Mouse (Mus musculus) CH12.LX (cell line): ENCODE results near the gene Irx4. TPM values are rescaled to one million over a fixed set of nuclear protein-coding genes. Genes with fewer than 3 reads are reported as not detected.

Experiments
- DNase-seq: peaks from one replicate; pipeline ENCODE4 v3.0.0-alpha.2; 2013; ENCODE audit errors: extremely low read depth
- H3K27ac ChIP-seq: 2 replicates; pipeline ENCODE4 v1.5.1; 2012; ENCODE audit warnings: low read depth, mild to moderate bottlenecking, control low read depth, moderate library complexity; ENCODE audit not compliant: insufficient read depth
- H3K27me3 ChIP-seq: replicated peaks from 2 replicates; pipeline ENCODE3; 2012; ENCODE audit warnings: inconsistent platforms
- H3K36me3 ChIP-seq, 2 experiments: replicated peaks in 1 of 2; 2 replicates each; pipeline versions ENCODE3 to v1.6.1; 2012; ENCODE audit warnings: inconsistent platforms in 1 of 2, low read length in 1 of 2, mild to moderate bottlenecking in 1 of 2, mixed read lengths in 1 of 2, moderate library complexity in 1 of 2; ENCODE audit not compliant: control insufficient read depth in 1 of 2, insufficient read depth in 1 of 2
- H3K4me1 ChIP-seq, 2 experiments: 2 replicates each; pipeline ENCODE4 v1.6.1; 2012; ENCODE audit warnings: inconsistent platforms in 1 of 2, moderate library complexity in 1 of 2; ENCODE audit not compliant: insufficient read depth in 2 of 2, control insufficient read depth in 1 of 2
- H3K4me2 ChIP-seq: 2 replicates; pipeline ENCODE4 v1.6.1; 2012; ENCODE audit warnings: low read depth, mild to moderate bottlenecking, control low read depth; ENCODE audit not compliant: poor library complexity, insufficient read depth, severe bottlenecking
- H3K4me3 ChIP-seq, 3 experiments: fragments of 150-350 bp in 1 of 3; sonication (generic) in 1 of 3; replicated peaks in 1 of 3; 2 replicates each; pipeline versions ENCODE3 to v1.5.1; 2011 to 2012; ENCODE audit warnings: low read depth in 2 of 3, low read length in 2 of 3, mild to moderate bottlenecking in 2 of 3, moderate library complexity in 2 of 3, control low read depth in 1 of 3, improper control_type of control experiment in 1 of 3, inconsistent platforms in 1 of 3, mixed read lengths in 1 of 3; ENCODE audit not compliant: poor library complexity in 1 of 3
- H3K79me2 ChIP-seq: replicated peaks from 2 replicates; pipeline ENCODE4 v1.6.1; 2012; ENCODE audit warnings: mild to moderate bottlenecking, moderate library complexity; ENCODE audit not compliant: control insufficient read depth, poor library complexity, insufficient read depth, severe bottlenecking; ENCODE audit errors: extremely low read depth
- H3K9ac ChIP-seq: 2 replicates; pipeline ENCODE4 v1.6.1; 2012; ENCODE audit warnings: low read depth, mild to moderate bottlenecking, control low read depth, moderate library complexity; ENCODE audit not compliant: insufficient read depth
- H3K9me3 ChIP-seq: replicated peaks from 2 replicates; pipeline ENCODE3; 2012; ENCODE audit warnings: low read length, inconsistent platforms, mixed read lengths
- CHD2 ChIP-seq: IDR thresholded peaks from 2 replicates; pipeline ENCODE4 v1.6.1; 2011; ENCODE audit warnings: low read length, improper control_type of control experiment
- CTCF ChIP-seq, 2 experiments: IDR thresholded peaks in 1 of 2; conservative IDR thresholded peaks in 1 of 2; 2 replicates each; pipeline ENCODE4 v1.5.1; 2011 to 2012; ENCODE audit warnings: low read depth in 2 of 2, low read length in 2 of 2, improper control_type of control experiment in 1 of 2, inconsistent platforms in 1 of 2, mild to moderate bottlenecking in 1 of 2, moderate library complexity in 1 of 2
- E2F4 ChIP-seq: IDR thresholded peaks from 2 replicates; pipeline ENCODE4 v1.6.1; 2011; ENCODE audit warnings: low read depth, low read length, improper control_type of control experiment; ENCODE audit not compliant: insufficient replicate concordance
- ELF1 ChIP-seq: IDR thresholded peaks from 2 replicates; pipeline ENCODE4 v1.6.1; 2014; ENCODE audit warnings: low read depth, mild to moderate bottlenecking, inconsistent platforms, low read length, improper control_type of control experiment
- GABPA ChIP-seq: IDR thresholded peaks from 2 replicates; pipeline ENCODE4 v1.6.1; 2012; ENCODE audit warnings: low read depth, low read length, improper control_type of control experiment, inconsistent platforms; ENCODE audit not compliant: insufficient replicate concordance
- IRF4 ChIP-seq: IDR thresholded peaks from 2 replicates; pipeline ENCODE4 v1.6.1; 2014; ENCODE audit warnings: low read depth, mild to moderate bottlenecking, inconsistent platforms, low read length, improper control_type of control experiment
- JUN ChIP-seq: IDR thresholded peaks from 2 replicates; pipeline ENCODE4 v1.6.1; 2011; ENCODE audit warnings: low read depth, mild to moderate bottlenecking, low read length, improper control_type of control experiment, moderate library complexity; ENCODE audit not compliant: insufficient read depth
- JUND ChIP-seq: conservative IDR thresholded peaks from 2 replicates; pipeline ENCODE4 v1.6.1; 2011; ENCODE audit warnings: low read depth, low read length, improper control_type of control experiment
- KAT2A ChIP-seq: IDR thresholded peaks from 2 replicates; pipeline ENCODE4 v1.6.1; 2012; ENCODE audit warnings: low read length, improper control_type of control experiment, inconsistent platforms; ENCODE audit not compliant: insufficient replicate concordance
- MAX ChIP-seq: IDR thresholded peaks from 2 replicates; pipeline ENCODE4 v1.6.1; 2011; ENCODE audit warnings: low read length, improper control_type of control experiment
- MAZ ChIP-seq: IDR thresholded peaks from 2 replicates; pipeline ENCODE4 v1.6.1; 2012; ENCODE audit warnings: low read depth, mild to moderate bottlenecking, inconsistent platforms, low read length, improper control_type of control experiment, moderate library complexity
- MXI1 ChIP-seq: IDR thresholded peaks from 2 replicates; pipeline ENCODE4 v1.6.1; 2011; ENCODE audit warnings: mild to moderate bottlenecking, low read depth, low read length, improper control_type of control experiment
- NELFE ChIP-seq: IDR thresholded peaks from 2 replicates; pipeline ENCODE4 v1.6.1; 2011; ENCODE audit warnings: low read depth, low read length, improper control_type of control experiment
- NRF1 ChIP-seq: IDR thresholded peaks from 2 replicates; pipeline ENCODE4 v1.6.1; 2014; ENCODE audit warnings: low read depth, mild to moderate bottlenecking, inconsistent platforms, low read length, improper control_type of control experiment, moderate library complexity
- PAX5 ChIP-seq: IDR thresholded peaks from 2 replicates; pipeline ENCODE4 v1.6.1; 2012; ENCODE audit warnings: low read length, inconsistent platforms, mixed read lengths
- POLR2AphosphoS2 ChIP-seq: IDR thresholded peaks from 2 replicates; pipeline ENCODE4 v1.6.1; 2011; ENCODE audit warnings: low read depth, low read length, improper control_type of control experiment
- SMC3 ChIP-seq: IDR thresholded peaks from 2 replicates; pipeline ENCODE4 v1.6.1; 2011; ENCODE audit warnings: low read depth, low read length, improper control_type of control experiment
- TBP ChIP-seq: conservative IDR thresholded peaks from 2 replicates; pipeline ENCODE4 v1.6.1; 2011; ENCODE audit warnings: low read depth, low read length, improper control_type of control experiment
- UBTF ChIP-seq: IDR thresholded peaks from 2 replicates; pipeline ENCODE4 v1.6.1; 2012; ENCODE audit warnings: low read depth, mild to moderate bottlenecking, inconsistent platforms, low read length, improper control_type of control experiment, moderate library complexity
- USF1 ChIP-seq: IDR thresholded peaks from 2 replicates; pipeline ENCODE4 v1.6.1; 2014; ENCODE audit warnings: low read depth, mild to moderate bottlenecking, inconsistent platforms, low read length, improper control_type of control experiment
- ZKSCAN1 ChIP-seq: IDR thresholded peaks from 2 replicates; pipeline ENCODE4 v1.6.1; 2012; ENCODE audit warnings: low read depth, inconsistent platforms, low read length, improper control_type of control experiment, borderline replicate concordance
- ZMIZ1 ChIP-seq: IDR thresholded peaks from 2 replicates; pipeline ENCODE4 v1.6.1; 2012; ENCODE audit warnings: low read depth, mild to moderate bottlenecking, inconsistent platforms, low read length, improper control_type of control experiment
- dilution Hi-C: fragments of 300-500 bp; cut with MboI; formaldehyde crosslinking; loops from 2 replicates; pipeline ENCODE4 v1.14.3; 2020; ENCODE audit warnings: low sequenced_read_pairs; ENCODE audit not compliant: extremely low pct_unique_long_range_greater_than_20kb, extremely low pct_ligation_motif_present
- in situ Hi-C: fragments of 300-500 bp; cut with MboI; formaldehyde crosslinking; loops from 3 replicates; pipeline ENCODE4 v1.14.3; 2019; ENCODE audit warnings: low sequenced_read_pairs, low pct_ligation_motif_present, low pct_unique_long_range_greater_than_20kb, mixed read lengths
- polyA plus RNA-seq: library from polyadenylated mRNA; unstranded; fragments of >175 nt; gene quantifications from 2 replicates; pipeline ENCODE4 v1.2.1, GENCODE M21; 2012; ENCODE audit warnings: low read depth; ENCODE audit not compliant: insufficient read length
- total RNA-seq, 2 experiments: library from RNA; depleted of rRNA; stranded (reverse); fragments of 300-350 nt in 1 of 2; fragments of >200 nt in 1 of 2; gene quantifications; 2 replicates each; pipeline ENCODE4 v1.2.3; 2012 to 2014

Irx4 gene
- total and polyA plus RNA-seq, 3 experiments = not detected

DNA sequence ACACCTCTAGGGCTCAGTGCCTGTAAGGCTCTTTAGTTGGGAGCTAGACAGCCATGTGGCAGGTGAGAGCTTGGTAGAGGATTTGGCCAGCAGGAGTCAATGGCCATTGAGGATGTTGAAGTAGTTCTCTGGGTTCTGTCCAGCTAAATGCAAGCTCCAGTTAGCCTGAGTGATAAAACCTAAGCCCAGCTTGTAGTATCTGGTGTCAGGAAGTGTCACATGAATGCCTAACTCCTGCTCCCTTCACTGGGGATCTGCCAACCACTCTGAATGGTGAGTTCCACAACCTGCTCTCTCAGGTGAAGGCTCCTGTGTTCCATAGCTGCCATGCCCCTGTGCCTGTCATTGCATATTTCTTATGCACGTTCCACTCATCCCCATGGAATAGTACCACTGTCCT lies 23.3 kb downstream of the Irx4 start:
- H3K9ac ChIP-seq = no peak overlapping the region
- dilution Hi-C loops = no loop called here
- peaks cover 0 to 19% of the 10 kb centered on the region in 2 experiments; a peak in 3 of 4 replicates for H3K4me1 ChIP-seq
- no peaks in the 10 kb centered on the region for H3K36me3 ChIP-seq
- no peak overlapping the region for H3K4me3 ChIP-seq
- no peak overlapping the region for H3K27ac ChIP-seq
- in situ Hi-C loops = no loop called here
- no peaks in the 10 kb centered on the region for H3K9me3 ChIP-seq
- no peaks in the 10 kb centered on the region for H3K79me2 ChIP-seq
- H3K4me2 ChIP-seq = no peak overlapping the region
- no peak for DNase-seq
- TF ChIP-seq CTCF (conservative IDR thresholded peaks at IDR 0.05 in 1 of 2, IDR thresholded peaks at IDR 0.05 in 1 of 2; ENCODE audit: low read depth in 2 of 2, low read length in 2 of 2) (no peak), UBTF (no peak), CHD2 (no peak), ZKSCAN1 (no peak), SMC3 (no peak), KAT2A (no peak), IRF4 (no peak), USF1 (no peak), TBP (no peak), ELF1 (no peak), ZMIZ1 (no peak), MAZ (no peak), JUND (no peak), MAX (no peak), JUN (no peak)
- H3K27me3 ChIP-seq = no peaks in the 10 kb centered on the region

DNA sequence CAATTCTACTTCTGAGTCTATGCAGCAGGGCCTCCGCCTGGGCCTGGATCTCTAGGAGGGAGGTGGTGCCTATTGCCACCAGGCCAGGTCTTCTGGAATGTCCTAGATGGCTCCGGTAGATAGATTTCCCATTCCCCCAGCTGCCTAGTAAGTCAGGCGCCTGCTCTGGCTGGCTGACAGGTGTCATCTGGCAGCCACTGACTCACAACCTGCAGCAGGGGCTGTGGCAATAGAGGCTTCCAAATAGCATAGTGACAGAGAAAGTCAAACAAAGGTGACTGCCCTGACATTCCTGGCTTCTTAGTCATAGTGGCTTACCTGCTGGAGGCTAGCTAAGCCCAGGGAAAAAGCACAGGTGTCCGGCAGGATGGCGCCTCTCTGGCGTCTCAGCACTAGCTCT lies 29.9 kb downstream of the Irx4 start:
- no peak for TF ChIP-seq JUND
- TF ChIP-seq NELFE = no peak
- no peak for TF ChIP-seq GABPA
- TF ChIP-seq POLR2AphosphoS2 = no peak
- TF ChIP-seq CHD2 = no peak
- no peak for TF ChIP-seq USF1
- TF ChIP-seq SMC3 = no peak
- no peak for TF ChIP-seq E2F4
- no peak for TF ChIP-seq JUN
- TF ChIP-seq NRF1 = no peak
- no peak for TF ChIP-seq KAT2A
- TF ChIP-seq PAX5 = no peak
- no peak for TF ChIP-seq CTCF (conservative IDR thresholded peaks at IDR 0.05 in 1 of 2, IDR thresholded peaks at IDR 0.05 in 1 of 2; ENCODE audit: low read depth in 2 of 2, low read length in 2 of 2)
- no peak for TF ChIP-seq ELF1
- TF ChIP-seq MXI1 = no peak
- no peak overlapping the region for H3K27ac ChIP-seq
- no peak for DNase-seq
- no peaks in the 10 kb centered on the region for H3K36me3 ChIP-seq
- dilution Hi-C loops (no loop called here), in situ Hi-C loops (no loop called here)
- H3K4me3 ChIP-seq = no peak overlapping the region
- no peaks in the 10 kb centered on the region for H3K79me2 ChIP-seq
- no peaks in the 10 kb centered on the region for H3K27me3 ChIP-seq
- no peak overlapping the region for H3K4me2 ChIP-seq
- no peaks in the 10 kb centered on the region for H3K9me3 ChIP-seq
- H3K9ac ChIP-seq = no peak overlapping the region
- no peaks in the 10 kb centered on the region for H3K4me1 ChIP-seq
